Mouse (Mus musculus): Measurements from ENCODE around the gene Sptlc2. TPM values are rescaled to one million over a fixed set of nuclear protein-coding genes. Genes with fewer than 3 reads are reported as not detected.

Sptlc2 gene
- total and polyA plus RNA-seq, 2 experiments from 2014 or later: 32.8 to 86.9 TPM

DNA sequence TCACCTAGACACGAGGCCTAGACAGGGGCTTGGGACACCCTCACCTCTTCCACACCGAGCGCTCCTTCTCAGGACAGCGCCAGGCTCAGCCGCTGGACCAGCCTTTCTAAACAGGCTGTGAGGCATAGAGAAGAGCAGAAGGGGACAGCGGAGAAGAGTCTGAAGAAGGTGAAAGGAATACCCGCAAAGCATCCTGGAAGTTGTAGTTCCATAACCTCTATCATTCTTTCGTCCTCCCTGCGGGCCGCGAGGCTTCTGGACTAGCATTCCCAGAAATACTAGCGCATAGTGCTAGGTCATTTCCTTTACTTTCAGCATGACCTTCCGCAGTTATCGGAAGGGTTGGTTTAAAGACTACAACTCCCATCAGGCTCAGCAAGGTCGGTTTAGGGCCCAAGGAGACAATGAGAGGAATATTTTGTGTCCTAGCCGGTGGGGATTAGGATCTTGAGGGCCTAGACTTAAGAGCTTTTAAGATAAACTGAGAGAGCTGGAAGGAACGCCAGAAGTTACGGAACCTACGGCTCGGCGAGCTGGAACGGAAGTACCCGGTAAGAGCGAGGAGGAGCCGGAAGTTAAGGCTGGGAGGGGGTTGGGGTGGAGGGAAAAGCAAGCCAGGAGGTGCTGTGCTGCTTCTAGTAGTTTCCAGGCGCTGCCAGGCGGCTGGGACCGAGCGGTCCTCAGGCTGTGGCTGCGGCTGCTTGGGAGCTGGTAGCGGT, 121.9 kb downstream of the Sptlc2 start, which contains the start of the genes Vipas39 and Ahsa1:
TSS of gene Vipas39 (minus strand) at position 149 of the 719 bp plus-strand sequence.
TSS of gene Ahsa1 (plus strand) at position 372 of the 719 bp plus-strand sequence.
- WGBS: under 1% methylated on average over 31 of the region's 31 CpGs
- DNase-seq (ENCODE audit: low spot score): peak; percentile 98
- Histone ChIP-seq H3K9ac (replicated peaks; ENCODE audit: low read length) (peak within 1 kb of the TSS; percentile 86), H3K27me3 (ENCODE audit: insufficient read depth, low read length) (no peaks in the 10 kb centered on the region), H3K4me2 (ENCODE audit: low read depth, low read length) (peak within 1 kb of the TSS; percentile 84), H3K27ac (peak within 1 kb of the TSS; percentile 91), H3K9me3 (ENCODE audit: low read length) (no peaks in the 10 kb centered on the region), H3K4me3 (ENCODE audit: low read length) (peak within 1 kb of the TSS; percentile 84), H3K36me3 (ENCODE audit: insufficient read depth, low read length) (peaks cover 24% of the 10 kb centered on the region), H3K4me1 (ENCODE audit: insufficient read depth, low read length) (no peaks in the 10 kb centered on the region; the same call in 1 of the 2 replicates)
- peak; percentile 61 for TF ChIP-seq CTCF (IDR thresholded peaks at IDR 0.05; ENCODE audit: low read depth)
- peak; percentile 98 for ATAC-seq

DNA sequence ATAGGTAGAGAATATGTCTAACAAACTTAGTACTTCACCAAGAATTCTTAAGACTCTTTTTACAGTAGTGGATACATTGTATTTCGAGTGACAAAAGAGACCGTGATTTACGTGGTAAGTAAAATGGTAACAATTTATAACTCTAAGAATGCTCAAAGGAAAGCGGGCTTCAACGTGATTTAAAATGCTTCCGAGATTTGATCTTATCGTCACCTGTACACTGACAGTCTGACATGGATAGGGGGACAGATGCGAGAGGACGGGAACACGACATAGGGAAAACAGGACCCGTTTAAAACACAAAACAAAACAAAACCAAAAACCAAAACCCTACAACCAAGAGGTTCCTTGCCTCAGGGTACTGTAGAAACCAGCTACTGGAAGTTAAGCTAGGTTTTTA, 122.7 kb downstream of the Sptlc2 start:
- Histone ChIP-seq H3K4me3 (ENCODE audit: low read length) (peak overlapping the region; percentile 84), H3K4me1 (ENCODE audit: insufficient read depth, low read length) (no peaks in the 10 kb centered on the region; the same call in 1 of the 2 replicates)
- 25% methylated on average over 11 of the region's 11 CpGs for WGBS

DNA sequence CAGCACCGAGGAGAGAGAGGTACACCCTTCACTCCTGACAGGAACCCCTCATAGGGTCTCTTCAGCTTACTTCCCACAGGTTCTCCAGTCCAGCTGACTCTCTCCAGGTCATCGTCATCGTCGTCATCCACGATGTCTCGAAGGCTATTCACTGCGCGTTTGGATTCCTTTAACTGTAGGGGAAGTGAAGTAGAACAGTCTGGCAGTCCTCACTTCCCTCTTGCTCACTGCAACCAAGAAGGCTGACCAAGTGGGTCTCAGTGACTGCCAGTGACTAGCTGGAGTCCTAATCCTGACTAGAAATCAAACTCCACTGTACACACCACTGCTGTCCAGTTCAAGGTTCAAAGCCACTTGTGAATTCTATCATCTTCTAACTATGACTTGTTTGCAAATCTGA, 127.6 kb downstream of the Sptlc2 start:
- no peaks in the 10 kb centered on the region for H3K27me3 ChIP-seq (ENCODE audit: insufficient read depth, low read length)
- DNase-seq (ENCODE audit: low spot score): no peak
- no peak for TF ChIP-seq CTCF (IDR thresholded peaks at IDR 0.05; ENCODE audit: low read depth)
- H3K9me3 ChIP-seq (ENCODE audit: low read length): no peaks in the 10 kb centered on the region
- no peaks in the 10 kb centered on the region for H3K4me1 ChIP-seq (ENCODE audit: insufficient read depth, low read length)
- no peak for ATAC-seq
- no peak overlapping the region for H3K27ac ChIP-seq
- peaks cover 47% of the 10 kb centered on the region for H3K36me3 ChIP-seq (ENCODE audit: insufficient read depth, low read length)
- 91% methylated on average over 8 of the region's 8 CpGs for WGBS
- H3K9ac ChIP-seq (replicated peaks; ENCODE audit: low read length): no peak overlapping the region
- no peak overlapping the region for H3K4me3 ChIP-seq (ENCODE audit: low read length)
- no peak overlapping the region for H3K4me2 ChIP-seq (ENCODE audit: low read depth, low read length)

More for the DNA sequence above, 122.7 kb downstream of the Sptlc2 start:
- TF ChIP-seq CTCF (IDR thresholded peaks at IDR 0.05; ENCODE audit: low read depth): no peak
- H3K27me3 ChIP-seq (ENCODE audit: insufficient read depth, low read length): no peaks in the 10 kb centered on the region
- no peak for ATAC-seq
- peak overlapping the region; percentile 86 for H3K9ac ChIP-seq (replicated peaks; ENCODE audit: low read length)
- peak overlapping the region; percentile 91 for H3K27ac ChIP-seq
- H3K9me3 ChIP-seq (ENCODE audit: low read length): no peaks in the 10 kb centered on the region
- peaks cover 22% of the 10 kb centered on the region for H3K36me3 ChIP-seq (ENCODE audit: insufficient read depth, low read length)
- DNase-seq (ENCODE audit: low spot score): no peak
- H3K4me2 ChIP-seq (ENCODE audit: low read depth, low read length): peak overlapping the region; percentile 84

DNA sequence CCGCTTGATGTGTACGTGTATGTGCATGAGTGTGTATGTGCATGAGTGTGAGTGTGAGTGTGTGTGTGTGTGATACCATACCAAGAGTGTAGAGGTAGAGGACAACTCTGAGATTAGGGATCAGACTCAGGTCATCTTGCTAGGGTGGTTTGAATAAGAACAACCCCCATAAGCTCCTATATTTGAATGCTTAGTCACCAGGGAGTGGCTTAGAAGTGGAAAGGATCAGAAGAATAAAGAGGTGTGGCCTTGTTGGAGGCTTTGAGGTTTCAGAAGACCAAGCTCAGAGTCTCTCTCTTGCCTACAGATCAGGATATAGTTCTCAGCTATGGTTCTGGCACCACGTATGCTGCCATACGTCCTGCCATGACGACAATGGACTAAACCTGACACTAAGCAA, 131.5 kb downstream of the Sptlc2 start:
- Histone ChIP-seq H3K27ac (no peak overlapping the region), H3K4me2 (ENCODE audit: low read depth, low read length) (no peak overlapping the region), H3K27me3 (ENCODE audit: insufficient read depth, low read length) (no peaks in the 10 kb centered on the region), H3K9ac (replicated peaks; ENCODE audit: low read length) (no peak overlapping the region), H3K36me3 (ENCODE audit: insufficient read depth, low read length) (peaks cover 76% of the 10 kb centered on the region), H3K9me3 (ENCODE audit: low read length) (no peaks in the 10 kb centered on the region), H3K4me1 (ENCODE audit: insufficient read depth, low read length) (no peaks in the 10 kb centered on the region), H3K4me3 (ENCODE audit: low read length) (no peak overlapping the region)
- TF ChIP-seq CTCF (IDR thresholded peaks at IDR 0.05; ENCODE audit: low read depth): no peak
- DNase-seq (ENCODE audit: low spot score): no peak
- 94% methylated on average over 5 of the region's 5 CpGs for WGBS
- no peak for ATAC-seq

Small RNAs within 50 kb of the gene (microRNA-seq; reads per million reads assigned to microRNA genes)
- gene Gm47293 (0 reads per million in 2 experiments), gene Mir3068 (86.6 to 114 reads per million in 2 experiments)

Other genes with a start within 250 kb of the Sptlc2 start
- gene Gstz1, start 241.2 kb downstream of the Sptlc2 start, total RNA-seq (2014; rRNA removed): 56.3 and 61.1 TPM in 2 replicates
- 45.6 and 45.8 TPM in 2 replicates for gene Gstz1, start 241.2 kb downstream of the Sptlc2 start, polyA plus RNA-seq (2015; fragmentation: Nextera tagmentation; extraction: Ambion mirVana)
- gene Pomt2, start 240.4 kb downstream of the Sptlc2 start, total RNA-seq (2014; rRNA removed): 31.0 and 40.7 TPM in 2 replicates
- 12.0 and 12.4 TPM in 2 replicates for gene Pomt2, start 240.4 kb downstream of the Sptlc2 start, polyA plus RNA-seq (2015; fragmentation: Nextera tagmentation; extraction: Ambion mirVana)
- 0.10 and 0.83 TPM in 2 replicates for gene Samd15, start 188.6 kb downstream of the Sptlc2 start, total RNA-seq (2014; rRNA removed)
- 2.3 TPM in 2 replicates for gene Samd15, start 188.6 kb downstream of the Sptlc2 start, polyA plus RNA-seq (2015; fragmentation: Nextera tagmentation; extraction: Ambion mirVana)
- 13.7 and 14.0 TPM in 2 replicates for gene Tmed8, start 187.9 kb downstream of the Sptlc2 start, total RNA-seq (2014; rRNA removed)
- gene Tmed8, start 187.9 kb downstream of the Sptlc2 start, polyA plus RNA-seq (2015; fragmentation: Nextera tagmentation; extraction: Ambion mirVana): 3.4 and 3.9 TPM in 2 replicates
- gene Noxred1, start 149.6 kb downstream of the Sptlc2 start, total RNA-seq (2014; rRNA removed): 0.84 TPM in 1 of 2 replicates, not detected in the other
- 0.48 TPM in 2 replicates for gene Noxred1, start 149.6 kb downstream of the Sptlc2 start, polyA plus RNA-seq (2015; fragmentation: Nextera tagmentation; extraction: Ambion mirVana)
- gene Vipas39, start 122.1 kb downstream of the Sptlc2 start, total RNA-seq (2014; rRNA removed): 51.6 and 61.3 TPM in 2 replicates
- 49.8 and 50.5 TPM in 2 replicates for gene Vipas39, start 122.1 kb downstream of the Sptlc2 start, polyA plus RNA-seq (2015; fragmentation: Nextera tagmentation; extraction: Ambion mirVana)
- 75.0 and 102 TPM in 2 replicates for gene Ahsa1, start 121.9 kb downstream of the Sptlc2 start, total RNA-seq (2014; rRNA removed)
- gene Ahsa1, start 121.9 kb downstream of the Sptlc2 start, polyA plus RNA-seq (2015; fragmentation: Nextera tagmentation; extraction: Ambion mirVana): 177 and 178 TPM in 2 replicates
- gene Ism2, start 88.7 kb downstream of the Sptlc2 start, total RNA-seq (2014; rRNA removed): 2.1 and 6.1 TPM in 2 replicates
- 1.5 and 1.9 TPM in 2 replicates for gene Ism2, start 88.7 kb downstream of the Sptlc2 start, polyA plus RNA-seq (2015; fragmentation: Nextera tagmentation; extraction: Ambion mirVana)
- gene Slirp, start 55.5 kb upstream of the Sptlc2 start, total RNA-seq (2014; rRNA removed): 84.2 and 159 TPM in 2 replicates
- 215 and 224 TPM in 2 replicates for gene Slirp, start 55.5 kb upstream of the Sptlc2 start, polyA plus RNA-seq (2015; fragmentation: Nextera tagmentation; extraction: Ambion mirVana)
- gene Alkbh1, start 55.7 kb upstream of the Sptlc2 start, total RNA-seq (2014; rRNA removed): 23.0 and 25.8 TPM in 2 replicates
- 41.3 and 41.9 TPM in 2 replicates for gene Alkbh1, start 55.7 kb upstream of the Sptlc2 start, polyA plus RNA-seq (2015; fragmentation: Nextera tagmentation; extraction: Ambion mirVana)
- 25.5 and 35.8 TPM in 2 replicates for gene Snw1, start 83.9 kb upstream of the Sptlc2 start, total RNA-seq (2014; rRNA removed)
- gene Snw1, start 83.9 kb upstream of the Sptlc2 start, polyA plus RNA-seq (2015; fragmentation: Nextera tagmentation; extraction: Ambion mirVana): 88.7 and 91.1 TPM in 2 replicates
- not detected in 2 replicates for gene Gm5788, start 106.4 kb upstream of the Sptlc2 start, total RNA-seq (2014; rRNA removed)
- gene Gm5788, start 106.4 kb upstream of the Sptlc2 start, polyA plus RNA-seq (2015; fragmentation: Nextera tagmentation; extraction: Ambion mirVana): not detected in 2 replicates
- not detected in 2 replicates for gene Gm8300, start 126.0 kb upstream of the Sptlc2 start, total RNA-seq (2014; rRNA removed)
- gene Gm8300, start 126.0 kb upstream of the Sptlc2 start, polyA plus RNA-seq (2015; fragmentation: Nextera tagmentation; extraction: Ambion mirVana): not detected in 2 replicates
- not detected in 2 replicates for gene Oog1, start 214.3 kb upstream of the Sptlc2 start, total RNA-seq (2014; rRNA removed)
- not detected in 2 replicates for gene Oog1, start 214.3 kb upstream of the Sptlc2 start, polyA plus RNA-seq (2015; fragmentation: Nextera tagmentation; extraction: Ambion mirVana)
- gene Gm4027, start 230.5 kb upstream of the Sptlc2 start, total RNA-seq (2014; rRNA removed): not detected in 2 replicates
- not detected in 2 replicates for gene Gm4027, start 230.5 kb upstream of the Sptlc2 start, polyA plus RNA-seq (2015; fragmentation: Nextera tagmentation; extraction: Ambion mirVana)

All from hindbrain, postnatal 0 days (tissue).